Mouse (Mus musculus) hindbrain, embryonic 13.5 days (tissue): ENCODE data around the gene Eepd1. TPM values are rescaled to one million over a fixed set of nuclear protein-coding genes. Genes with fewer than 3 reads are reported as not detected.

Experiments used
- ATAC-seq: fragments of 200-750 bp; cut with Nextera tagmentation; 2 replicates; pipeline ENCODE4 v1.8.0; 2017; ENCODE audit warnings: moderate TSS enrichment; ENCODE audit not compliant: low FRiP score
- H3K27ac ChIP-seq: fragments of 300-500 bp; sonication (generic); 2 replicates; pipeline ENCODE4 v1.5.1; 2015; ENCODE audit warnings: inconsistent platforms, mild to moderate bottlenecking, moderate library complexity
- H3K27me3 ChIP-seq: fragments of 300-500 bp; sonication (generic); 2 replicates; pipeline ENCODE4 v1.6.1; 2015; ENCODE audit warnings: mild to moderate bottlenecking, inconsistent platforms
- H3K36me3 ChIP-seq: fragments of 300-500 bp; sonication (generic); 2 replicates; pipeline ENCODE4 v1.6.1; 2015; ENCODE audit warnings: mild to moderate bottlenecking, inconsistent platforms
- H3K4me1 ChIP-seq: fragments of 300-500 bp; sonication (generic); replicated peaks from 2 replicates; pipeline ENCODE4 v1.6.1; 2015; ENCODE audit warnings: inconsistent platforms
- H3K4me2 ChIP-seq: fragments of 300-500 bp; sonication (generic); 2 replicates; pipeline ENCODE4 v1.6.1; 2015; ENCODE audit warnings: inconsistent platforms, mild to moderate bottlenecking, moderate library complexity
- H3K4me3 ChIP-seq: fragments of 300-500 bp; sonication (generic); 2 replicates; pipeline ENCODE4 v1.5.1; 2015; ENCODE audit warnings: mild to moderate bottlenecking, inconsistent platforms
- H3K9ac ChIP-seq: fragments of 300-500 bp; sonication (generic); 2 replicates; pipeline ENCODE4 v1.6.1; 2015; ENCODE audit warnings: mild to moderate bottlenecking, inconsistent platforms
- H3K9me3 ChIP-seq: fragments of 300-500 bp; sonication (generic); 2 replicates; pipeline ENCODE4 v1.6.1; 2016; ENCODE audit warnings: inconsistent platforms
- WGBS: fragments of 180-500 bp; shearing (Covaris S2); methylation state at CpG from one replicate; pipeline ENCODE4 v1.1.7; 2015; 5-methylcytosine and 5-hydroxymethylcytosine counted together
- polyA plus RNA-seq: library from polyadenylated mRNA; unstranded; fragments of >200 nt; fragmentation: Nextera tagmentation; extraction: Ambion mirVana; gene quantifications from 2 replicates; pipeline ENCODE4 v1.2.1, GENCODE M21; 2015

Eepd1 gene
- polyA plus RNA-seq, 1 experiment from 2014 or later = 8.0 TPM

DNA sequence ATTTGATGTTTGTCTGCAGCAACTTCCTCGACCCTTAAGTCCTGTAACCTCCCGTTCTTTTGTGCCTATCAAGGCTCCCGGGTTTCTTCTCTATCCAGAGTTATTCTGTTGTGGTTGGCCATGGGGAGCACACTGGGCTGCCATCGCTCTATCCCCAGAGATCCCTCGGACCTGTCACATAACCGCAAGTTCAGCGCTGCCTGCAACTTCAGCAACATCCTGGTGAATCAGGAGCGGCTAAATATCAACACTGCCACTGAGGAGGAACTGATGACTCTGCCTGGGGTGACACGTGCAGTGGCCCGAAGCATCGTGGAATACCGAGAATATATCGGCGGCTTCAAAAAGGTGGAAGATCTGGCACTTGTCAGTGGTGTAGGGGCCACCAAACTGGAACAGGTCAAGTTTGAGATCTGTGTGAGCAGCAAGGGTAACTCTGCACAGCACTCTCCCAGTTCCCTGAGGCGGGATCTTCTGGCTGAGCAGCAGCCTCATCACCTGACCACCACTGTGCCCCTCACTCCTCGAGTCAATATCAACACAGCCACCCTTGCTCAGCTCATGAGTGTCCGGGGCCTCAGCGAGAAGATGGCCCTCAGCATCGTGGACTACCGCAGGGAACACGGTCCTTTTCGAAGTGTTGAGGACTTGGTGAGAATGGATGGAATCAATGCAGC lies 1.1 kb downstream of the Eepd1 start:
- peak overlapping the region; percentile 78 for H3K4me2 ChIP-seq
- H3K27ac ChIP-seq = no peak overlapping the region
- H3K9ac ChIP-seq = 0 out of 2 replicates have a peak overlapping the region, but pooled peaks have one; percentile 80
- 48% methylated on average over 22 of the region's 22 CpGs for WGBS
- peaks cover 28% of the 10 kb centered on the region for H3K4me1 ChIP-seq
- no peak for ATAC-seq
- peaks cover 8% of the 10 kb centered on the region for H3K27me3 ChIP-seq
- H3K4me3 ChIP-seq = peak overlapping the region; percentile 74
- H3K36me3 ChIP-seq = no peaks in the 10 kb centered on the region
- no peaks in the 10 kb centered on the region for H3K9me3 ChIP-seq

DNA sequence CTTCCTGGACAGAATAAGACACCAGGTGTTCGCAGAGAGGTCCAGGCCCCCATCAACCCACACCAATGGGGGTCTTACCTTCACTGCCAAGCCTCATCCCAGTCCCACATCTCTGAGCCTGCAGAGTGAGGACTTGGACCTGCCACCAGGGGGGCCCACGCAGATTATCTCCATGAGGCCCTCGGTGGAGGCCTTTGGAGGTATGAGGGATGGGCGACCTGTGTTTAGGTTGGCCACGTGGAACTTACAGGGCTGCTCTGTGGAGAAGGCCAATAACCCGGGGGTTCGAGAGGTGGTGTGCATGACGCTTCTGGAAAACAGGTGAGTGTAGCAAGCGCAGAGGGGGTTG lies 1.6 kb downstream of the Eepd1 start:
- peak overlapping the region; percentile 74; the same call in 1 of the 2 replicates for H3K4me3 ChIP-seq
- ATAC-seq = no peak

DNA sequence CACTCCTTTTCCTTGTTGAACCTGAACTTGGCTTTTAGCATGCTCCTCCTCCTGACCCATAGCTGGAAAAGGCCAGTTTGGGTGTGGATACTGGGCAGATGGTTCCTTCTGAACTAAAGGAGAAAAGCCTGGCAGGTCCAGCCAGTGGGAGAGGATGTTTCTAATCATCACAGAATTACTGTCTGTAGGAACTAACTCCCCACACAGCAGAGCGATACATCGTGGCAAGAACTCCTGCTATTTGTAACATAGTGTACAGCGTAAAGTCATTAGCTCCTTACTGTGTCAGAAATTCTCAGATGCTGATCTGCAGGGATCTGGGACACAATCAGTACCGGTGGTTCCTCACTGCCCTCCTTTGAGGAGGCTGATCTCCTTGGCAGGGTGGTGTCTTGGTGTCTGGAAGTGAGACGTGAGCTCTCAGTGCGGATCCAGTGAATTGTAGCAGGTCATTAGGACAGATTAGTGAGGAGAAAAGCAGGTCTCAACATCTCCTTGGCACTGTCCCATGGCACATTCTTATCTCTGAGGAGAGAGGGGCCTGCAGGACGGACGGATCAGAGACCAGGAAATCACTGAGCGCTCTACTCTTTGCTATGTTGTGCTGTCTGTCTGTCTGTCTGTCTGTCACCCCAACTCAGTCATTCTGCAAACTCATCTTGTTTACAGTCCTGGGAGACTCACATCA lies 2.7 kb downstream of the Eepd1 start:
- Histone ChIP-seq H3K4me1 (peaks cover 30% of the 10 kb centered on the region), H3K9me3 (no peaks in the 10 kb centered on the region), H3K4me3 (0 out of 2 replicates have a peak overlapping the region, but pooled peaks have one; percentile 4), H3K27me3 (peaks cover 8% of the 10 kb centered on the region), H3K9ac (peak overlapping the region; percentile 21; the same call in 1 of the 2 replicates), H3K4me2 (peak overlapping the region; percentile 32), H3K27ac (no peak overlapping the region), H3K36me3 (no peaks in the 10 kb centered on the region)
- no peak for ATAC-seq
- WGBS = 79% methylated on average over 9 of the region's 9 CpGs

More for the DNA sequence above, 1.6 kb downstream of the Eepd1 start:
- H3K36me3 ChIP-seq = no peaks in the 10 kb centered on the region
- no peaks in the 10 kb centered on the region for H3K9me3 ChIP-seq
- H3K4me2 ChIP-seq = peak overlapping the region; percentile 78
- peaks cover 8% of the 10 kb centered on the region for H3K27me3 ChIP-seq
- peaks cover 30% of the 10 kb centered on the region for H3K4me1 ChIP-seq
- WGBS = 91% methylated on average over 9 of the region's 9 CpGs
- H3K27ac ChIP-seq = no peak overlapping the region
- H3K9ac ChIP-seq = no peak overlapping the region

DNA sequence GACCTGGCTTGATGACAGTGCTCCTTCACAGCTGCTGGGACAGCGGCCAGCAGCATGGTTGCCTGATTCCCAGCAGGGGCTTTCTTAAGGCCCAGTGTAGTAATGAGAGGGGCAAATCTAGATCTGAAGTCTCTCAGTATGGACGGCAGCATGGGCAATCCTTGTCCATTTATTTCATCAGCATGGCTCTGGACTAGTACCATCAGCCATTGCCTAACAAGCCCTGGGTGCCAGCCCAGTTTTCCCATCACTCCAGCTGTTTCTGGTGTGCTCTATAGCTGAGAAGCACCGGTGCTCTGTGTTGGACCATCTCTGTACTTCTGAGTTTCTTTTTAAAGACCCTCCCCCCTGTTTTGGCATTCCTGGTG lies 3.3 kb downstream of the Eepd1 start:
- H3K9me3 ChIP-seq = no peaks in the 10 kb centered on the region
- no peak for ATAC-seq
- H3K4me2 ChIP-seq = peak overlapping the region; percentile 32
- no peak overlapping the region for H3K27ac ChIP-seq
- H3K36me3 ChIP-seq = no peaks in the 10 kb centered on the region
- 69% methylated on average over 3 of the region's 3 CpGs for whole genome bisulfite sequencing
- H3K4me3 ChIP-seq = 0 out of 2 replicates have a peak overlapping the region, but pooled peaks have one; percentile 4
- H3K27me3 ChIP-seq = peaks cover 8% of the 10 kb centered on the region
- H3K4me1 ChIP-seq = peaks cover 30% of the 10 kb centered on the region
- peak overlapping the region; percentile 21; the same call in 1 of the 2 replicates for H3K9ac ChIP-seq

DNA sequence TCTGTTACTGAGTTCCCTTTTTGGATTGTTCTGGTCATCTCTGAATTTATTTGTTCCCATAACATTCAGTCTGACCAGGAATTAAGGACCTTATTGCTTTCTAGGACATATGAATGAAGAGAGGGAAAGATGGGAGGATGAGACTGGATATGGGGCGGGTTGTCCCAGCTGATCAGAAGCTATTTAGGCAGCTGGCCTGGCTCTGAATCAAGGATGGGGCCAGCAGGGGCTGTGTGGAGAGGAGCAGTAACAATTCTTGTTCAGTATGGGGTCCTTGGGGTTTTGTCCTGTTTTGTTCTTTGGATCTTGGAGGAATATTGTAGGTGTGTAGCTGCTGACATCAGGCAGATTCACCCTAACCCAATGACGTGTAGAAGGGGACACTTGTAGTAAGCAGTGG lies 3.7 kb downstream of the Eepd1 start:
- 77% methylated on average over 2 of the region's 2 CpGs for WGBS
- Histone ChIP-seq H3K9ac (no peak overlapping the region), H3K4me3 (no peak overlapping the region), H3K4me2 (peak overlapping the region; percentile 32), H3K36me3 (no peaks in the 10 kb centered on the region), H3K27me3 (peaks cover 8% of the 10 kb centered on the region), H3K9me3 (no peaks in the 10 kb centered on the region), H3K27ac (no peak overlapping the region), H3K4me1 (peaks cover 30% of the 10 kb centered on the region)
- no peak for ATAC-seq

DNA sequence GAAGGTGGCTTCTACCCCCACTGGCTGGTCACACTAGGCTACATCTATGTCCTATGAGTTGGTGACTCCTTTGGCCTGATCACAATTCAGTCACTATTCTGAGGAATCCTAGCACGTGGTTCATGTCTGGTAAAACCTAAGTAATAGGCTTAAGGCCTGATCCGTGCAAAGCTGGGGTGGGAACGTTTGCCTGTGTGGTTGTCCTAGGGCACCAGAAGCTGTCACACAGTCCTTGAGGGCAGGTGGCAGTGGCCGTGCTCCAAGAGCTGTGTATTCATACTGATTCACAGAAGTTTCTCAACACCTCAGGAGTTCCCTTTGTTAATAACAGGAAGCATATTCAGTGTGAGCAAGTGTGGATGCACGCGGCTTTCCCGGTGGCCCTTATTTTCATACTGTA lies 4.1 kb downstream of the Eepd1 start:
- Histone ChIP-seq H3K4me2 (no peak overlapping the region), H3K9ac (no peak overlapping the region), H3K9me3 (no peaks in the 10 kb centered on the region), H3K36me3 (no peaks in the 10 kb centered on the region), H3K4me3 (no peak overlapping the region), H3K27me3 (peaks cover 8% of the 10 kb centered on the region), H3K4me1 (peaks cover 30% of the 10 kb centered on the region), H3K27ac (no peak overlapping the region)
- WGBS = 85% methylated on average over 7 of the region's 7 CpGs
- ATAC-seq = no peak

DNA sequence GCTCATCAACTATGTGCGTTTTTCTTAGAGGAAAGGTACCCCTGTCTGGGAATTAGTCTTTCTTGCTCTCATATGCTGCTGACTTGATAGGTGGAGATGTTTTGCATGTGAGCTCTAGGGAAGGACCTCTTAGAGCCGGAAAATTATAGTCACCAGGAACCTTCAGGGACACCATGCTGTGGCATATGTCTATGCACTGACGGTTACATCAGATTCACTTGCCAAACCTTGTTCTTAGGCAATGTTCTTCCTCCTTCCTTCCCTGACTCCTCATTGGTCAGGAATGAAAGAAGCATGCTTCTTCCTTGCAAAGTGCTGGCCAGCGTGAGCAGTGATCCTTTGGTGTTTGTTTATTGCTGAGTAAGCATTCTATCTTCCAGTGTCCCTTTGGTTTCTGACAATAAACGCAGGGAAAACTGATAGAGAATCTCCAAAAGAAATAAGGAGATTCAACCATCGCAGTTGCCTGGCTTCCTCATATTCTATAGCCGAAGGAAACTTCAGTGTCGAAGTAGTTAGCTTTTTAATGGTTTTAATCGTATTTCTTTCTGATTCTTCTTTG lies 5.0 kb downstream of the Eepd1 start:
- Histone ChIP-seq H3K9ac (no peak overlapping the region), H3K27me3 (peaks cover 8% of the 10 kb centered on the region), H3K4me3 (no peak overlapping the region), H3K36me3 (no peaks in the 10 kb centered on the region), H3K27ac (no peak overlapping the region), H3K4me1 (peaks cover 30% of the 10 kb centered on the region), H3K4me2 (no peak overlapping the region), H3K9me3 (no peaks in the 10 kb centered on the region)
- 84% methylated on average over 9 of the region's 9 CpGs for WGBS
- ATAC-seq = no peak

DNA sequence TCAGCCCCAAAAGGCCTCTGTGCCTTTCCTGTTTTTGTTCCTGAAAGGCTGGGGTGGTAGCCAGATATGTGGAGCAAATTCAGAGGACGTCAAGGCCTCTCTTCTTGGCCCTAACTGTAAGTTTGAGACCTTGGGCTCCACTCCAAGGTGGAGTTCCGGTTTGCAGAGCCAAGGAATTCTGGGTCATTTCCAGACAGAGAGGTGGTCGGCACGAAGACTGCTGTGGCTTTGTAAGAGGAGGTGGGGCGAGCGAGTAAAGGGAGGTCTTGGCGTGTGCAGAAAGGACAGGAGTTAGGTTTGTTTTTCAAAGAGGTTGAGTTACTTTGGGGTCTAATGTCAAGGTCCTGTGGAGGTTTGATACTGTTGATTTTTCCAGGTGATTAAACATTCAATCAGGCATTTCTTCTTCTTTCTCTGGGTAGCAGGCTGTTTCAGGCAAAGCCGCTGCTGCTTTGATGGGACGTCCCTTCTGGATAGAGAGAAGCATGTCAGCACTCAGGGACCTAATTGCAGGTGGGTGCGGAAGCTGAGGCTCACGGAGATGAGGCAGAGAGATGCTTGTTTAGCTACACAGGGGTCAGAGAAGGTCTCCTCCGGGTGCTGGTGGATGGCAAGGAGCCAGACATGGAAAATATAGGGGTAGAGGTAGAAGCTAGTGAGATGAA lies 6.2 kb downstream of the Eepd1 start:
- H3K4me2 ChIP-seq = no peak overlapping the region
- no peak overlapping the region for H3K4me3 ChIP-seq
- H3K9me3 ChIP-seq = no peaks in the 10 kb centered on the region
- H3K36me3 ChIP-seq = no peaks in the 10 kb centered on the region
- H3K9ac ChIP-seq = no peak overlapping the region
- H3K27ac ChIP-seq = no peak overlapping the region
- WGBS = 53% methylated on average over 12 of the region's 12 CpGs
- no peak for ATAC-seq
- H3K27me3 ChIP-seq = peaks cover 7% of the 10 kb centered on the region
- H3K4me1 ChIP-seq = peaks cover 22% of the 10 kb centered on the region

DNA sequence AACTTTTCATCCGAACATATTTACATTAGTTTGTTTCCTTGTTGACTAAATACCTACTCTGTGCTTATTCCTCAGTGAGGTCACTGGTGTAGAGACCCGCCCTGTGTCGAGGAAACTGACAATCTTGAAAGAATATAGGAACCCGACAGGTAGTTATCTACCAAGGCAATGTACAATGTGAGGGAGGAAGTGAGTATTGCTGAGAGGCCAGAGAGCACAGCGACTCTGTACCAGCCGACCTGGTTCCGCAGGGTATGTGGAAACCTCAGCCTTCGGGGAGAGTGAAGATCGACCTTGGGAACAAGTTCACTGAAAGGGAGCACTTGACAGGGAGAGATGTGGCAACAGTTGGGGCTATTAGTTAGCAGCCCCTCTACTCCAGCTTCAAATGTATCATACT lies 7.2 kb downstream of the Eepd1 start:
- ATAC-seq = no peak
- Histone ChIP-seq H3K4me3 (no peak overlapping the region), H3K9ac (no peak overlapping the region), H3K4me1 (peaks cover 20% of the 10 kb centered on the region; the same call in 1 of the 2 replicates), H3K36me3 (no peaks in the 10 kb centered on the region), H3K27ac (no peak overlapping the region), H3K27me3 (no peaks in the 10 kb centered on the region), H3K4me2 (no peak overlapping the region), H3K9me3 (no peaks in the 10 kb centered on the region)
- WGBS = 93% methylated on average over 9 of the region's 9 CpGs

DNA sequence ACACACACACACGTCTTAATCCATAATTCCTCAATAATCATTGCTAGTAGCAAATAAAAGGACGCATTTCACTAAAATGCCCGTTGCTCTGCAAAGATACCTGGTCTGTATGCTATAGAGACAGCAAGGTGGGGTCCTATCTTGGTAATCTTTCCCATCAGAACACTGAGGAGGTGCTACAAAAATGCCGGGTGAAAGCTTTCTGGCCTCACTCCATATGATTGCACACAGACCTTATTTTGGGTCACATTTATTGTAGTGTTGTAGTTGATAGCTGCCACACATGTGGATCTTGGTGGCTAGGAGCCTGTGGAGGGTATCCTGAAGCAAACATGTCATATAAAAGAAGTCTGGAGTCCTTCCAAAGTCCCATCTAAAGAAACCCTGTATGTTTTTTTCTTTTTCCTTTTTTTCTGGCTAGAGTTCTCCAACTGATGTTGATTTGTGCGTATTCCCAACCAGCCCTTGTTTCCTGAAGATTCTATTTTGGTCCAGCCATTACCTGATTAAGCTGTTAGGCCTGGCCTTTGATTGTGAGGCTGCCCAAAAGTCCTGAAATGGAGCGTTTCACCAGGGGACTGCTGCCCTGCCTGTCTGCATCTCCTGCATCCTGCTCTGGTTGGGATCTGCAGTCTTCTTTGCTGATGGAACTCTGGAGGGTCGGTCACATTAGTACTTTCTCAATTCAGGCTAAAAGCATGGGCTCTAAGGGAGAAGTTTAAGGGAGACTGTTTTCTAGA lies 8.0 kb downstream of the Eepd1 start:
- H3K4me1 ChIP-seq = peaks cover 12% of the 10 kb centered on the region; the same call in 1 of the 2 replicates
- H3K9ac ChIP-seq = no peak overlapping the region
- no peaks in the 10 kb centered on the region for H3K36me3 ChIP-seq
- ATAC-seq = no peak
- H3K27me3 ChIP-seq = no peaks in the 10 kb centered on the region
- H3K4me2 ChIP-seq = no peak overlapping the region
- H3K9me3 ChIP-seq = no peaks in the 10 kb centered on the region
- WGBS = 88% methylated on average over 7 of the region's 7 CpGs
- no peak overlapping the region for H3K4me3 ChIP-seq
- H3K27ac ChIP-seq = no peak overlapping the region

DNA sequence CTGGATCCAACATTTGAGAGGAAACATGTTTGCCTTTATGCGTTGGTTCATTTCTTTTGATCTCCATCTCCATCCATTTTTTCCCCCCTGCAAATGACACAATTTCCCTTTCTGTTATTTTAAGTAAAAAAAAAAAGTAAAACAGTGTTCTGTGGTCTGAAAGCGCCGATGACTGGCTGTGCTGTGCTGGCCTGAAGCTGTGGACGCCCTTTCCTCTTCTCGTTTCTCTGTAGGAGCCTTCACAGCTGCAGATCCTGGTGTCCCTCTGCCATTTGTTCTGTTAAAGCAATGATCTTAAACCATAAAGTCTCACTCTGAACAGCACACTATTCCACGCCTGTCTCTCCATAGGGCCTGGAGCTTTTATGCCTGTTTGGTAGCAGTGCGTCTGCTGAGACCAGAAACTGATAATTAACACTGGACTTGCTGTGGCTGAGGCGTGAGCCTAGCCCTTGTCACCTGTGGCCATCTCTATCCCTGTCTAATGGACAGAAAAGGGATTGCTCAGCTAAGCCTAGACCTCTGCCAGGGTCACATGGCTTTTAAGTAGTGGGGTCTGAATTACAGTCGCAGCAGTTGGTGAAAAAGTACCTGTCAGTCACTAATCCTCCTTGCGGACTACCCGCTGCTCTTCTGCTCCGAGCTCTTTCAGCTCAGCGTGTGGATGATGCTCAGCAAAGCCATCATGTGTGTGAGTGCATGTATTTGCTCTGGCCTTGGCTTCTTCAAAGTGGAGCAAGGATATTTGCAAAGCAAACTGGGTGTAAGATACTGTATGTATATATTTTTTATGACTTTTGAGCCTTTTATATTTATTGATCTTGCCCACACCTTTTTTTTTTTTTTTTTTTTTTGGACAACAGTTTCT lies 9.2 kb downstream of the Eepd1 start:
- no peak for ATAC-seq
- no peaks in the 10 kb centered on the region for H3K27me3 ChIP-seq
- no peak overlapping the region for H3K4me2 ChIP-seq
- 76% methylated on average over 13 of the region's 13 CpGs for WGBS
- peaks cover 6% of the 10 kb centered on the region; the same call in 1 of the 2 replicates for H3K4me1 ChIP-seq
- H3K27ac ChIP-seq = no peak overlapping the region
- H3K4me3 ChIP-seq = no peak overlapping the region
- no peaks in the 10 kb centered on the region for H3K36me3 ChIP-seq
- no peak overlapping the region for H3K9ac ChIP-seq
- no peaks in the 10 kb centered on the region for H3K9me3 ChIP-seq
